Mouse (Mus musculus): Measurements from ENCODE around the gene Slc25a17. TPM values are rescaled to one million over a fixed set of nuclear protein-coding genes. Genes with fewer than 3 reads are reported as not detected.

Gene Slc25a17
- not detected in 2 replicates for polyA plus RNA-seq (2012; ENCODE audit: insufficient read depth, insufficient read length, low replicate concordance, missing spikeins)

GRCm38 (mm10) chr15:81360345-81361021 lies at the start of gene Slc25a17:
Gene Slc25a17 (minus strand): TSS chr15:81360812.
- WGBS, result under 1% methylated on average over 30 of the region's 30 CpGs
- TF ChIP-seq CTCF (IDR thresholded peaks at IDR 0.05; ENCODE audit: insufficient read depth, low read depth, low read length), result no peak
- TF ChIP-seq POLR2A (IDR thresholded peaks at IDR 0.05; ENCODE audit: insufficient read depth, low read depth, low read length), result peak; percentile 51; the same call in 1 of the 2 replicates
- Histone ChIP-seq H3K27ac (ENCODE audit: insufficient read depth, low read depth, low read length) (0 out of 2 replicates have a peak within 1 kb of the TSS, but pooled peaks have one; percentile 17), H3K4me1 (ENCODE audit: control insufficient read depth, insufficient read depth, low read length) (no peaks in the 10 kb centered on the region), H3K4me3 (ENCODE audit: insufficient read depth, low read depth, low read length) (peak within 1 kb of the TSS; percentile 64)

- H3K4me3 ChIP-seq (ENCODE audit: insufficient read depth, low read depth, low read length), result no peak within 1 kb of the TSS
- H3K4me1 ChIP-seq (ENCODE audit: control insufficient read depth, insufficient read depth, low read length), result no peaks in the 10 kb centered on the region
- no peak within 1 kb of the TSS for H3K27ac ChIP-seq (ENCODE audit: insufficient read depth, low read depth, low read length)
- TF ChIP-seq CTCF (IDR thresholded peaks at IDR 0.05; ENCODE audit: insufficient read depth, low read depth, low read length) (no peak), POLR2A (IDR thresholded peaks at IDR 0.05; ENCODE audit: insufficient read depth, low read depth, low read length) (no peak)
- 100% methylated on average over 1 of the region's 1 CpGs for WGBS
Observed at GRCm38 (mm10) chr15:81408199-81408598, 47.6 kb upstream of the Slc25a17 start, which contains the start of gene Dnajb7. Gene Dnajb7 (minus strand): TSS chr15:81408299.

- WGBS, result 76% methylated on average over 3 of the region's 3 CpGs
Observed at GRCm38 (mm10) chr15:81405008-81405407, 44.4 kb upstream of the Slc25a17 start.

GRCm38 (mm10) chr15:81399638-81400315 lies 39.2 kb upstream of the Slc25a17 start, which contains the start of the genes St13 and Xpnpep3:
Gene St13 (minus strand): TSS chr15:81400077.
Gene Xpnpep3 (plus strand): TSS chr15:81400138.
- 0% methylated on average over 50 of the region's 50 CpGs for WGBS
- H3K4me3 ChIP-seq (ENCODE audit: insufficient read depth, low read depth, low read length), result peak within 1 kb of the TSS; percentile 96
- peak within 1 kb of the TSS; percentile 96 for H3K27ac ChIP-seq (ENCODE audit: insufficient read depth, low read depth, low read length)
- no peak for TF ChIP-seq CTCF (IDR thresholded peaks at IDR 0.05; ENCODE audit: insufficient read depth, low read depth, low read length)
- TF ChIP-seq POLR2A (IDR thresholded peaks at IDR 0.05; ENCODE audit: insufficient read depth, low read depth, low read length), result peak; percentile 33; the same call in 1 of the 2 replicates
- no peaks in the 10 kb centered on the region for H3K4me1 ChIP-seq (ENCODE audit: control insufficient read depth, insufficient read depth, low read length)

More at GRCm38 (mm10) chr15:81405008-81405407, 44.4 kb upstream of the Slc25a17 start:
- TF ChIP-seq CTCF (IDR thresholded peaks at IDR 0.05; ENCODE audit: insufficient read depth, low read depth, low read length) (no peak), POLR2A (IDR thresholded peaks at IDR 0.05; ENCODE audit: insufficient read depth, low read depth, low read length) (no peak)
- Histone ChIP-seq H3K27ac (ENCODE audit: insufficient read depth, low read depth, low read length) (no peak overlapping the region), H3K4me3 (ENCODE audit: insufficient read depth, low read depth, low read length) (no peak overlapping the region), H3K4me1 (ENCODE audit: control insufficient read depth, insufficient read depth, low read length) (no peaks in the 10 kb centered on the region)

GRCm38 (mm10) chr15:81399297-81399637 lies 38.7 kb upstream of the Slc25a17 start:
- no peak for TF ChIP-seq POLR2A (IDR thresholded peaks at IDR 0.05; ENCODE audit: insufficient read depth, low read depth, low read length)
- no peak for TF ChIP-seq CTCF (IDR thresholded peaks at IDR 0.05; ENCODE audit: insufficient read depth, low read depth, low read length)
- H3K4me1 ChIP-seq (ENCODE audit: control insufficient read depth, insufficient read depth, low read length), result peaks cover under 1% of the 10 kb centered on the region; the same call in 1 of the 2 replicates
- peak overlapping the region; percentile 96 for H3K4me3 ChIP-seq (ENCODE audit: insufficient read depth, low read depth, low read length)
- H3K27ac ChIP-seq (ENCODE audit: insufficient read depth, low read depth, low read length), result peak overlapping the region; percentile 96
- WGBS, result under 1% methylated on average over 21 of the region's 21 CpGs

- TF ChIP-seq CTCF (IDR thresholded peaks at IDR 0.05; ENCODE audit: insufficient read depth, low read depth, low read length) (no peak), POLR2A (IDR thresholded peaks at IDR 0.05; ENCODE audit: insufficient read depth, low read depth, low read length) (no peak)
- no peak overlapping the region for H3K27ac ChIP-seq (ENCODE audit: insufficient read depth, low read depth, low read length)
- peaks cover 2% of the 10 kb centered on the region; the same call in 1 of the 2 replicates for H3K4me1 ChIP-seq (ENCODE audit: control insufficient read depth, insufficient read depth, low read length)
- no peak overlapping the region for H3K4me3 ChIP-seq (ENCODE audit: insufficient read depth, low read depth, low read length)
Observed at GRCm38 (mm10) chr15:81398189-81398588, 37.6 kb upstream of the Slc25a17 start.

GRCm38 (mm10) chr15:81394211-81394915 lies 33.8 kb upstream of the Slc25a17 start:
- Histone ChIP-seq H3K4me1 (ENCODE audit: control insufficient read depth, insufficient read depth, low read length) (peaks cover 10% of the 10 kb centered on the region; the same call in 1 of the 2 replicates), H3K27ac (ENCODE audit: insufficient read depth, low read depth, low read length) (no peak overlapping the region), H3K4me3 (ENCODE audit: insufficient read depth, low read depth, low read length) (no peak overlapping the region)
- no peak for TF ChIP-seq CTCF (IDR thresholded peaks at IDR 0.05; ENCODE audit: insufficient read depth, low read depth, low read length)
- TF ChIP-seq POLR2A (IDR thresholded peaks at IDR 0.05; ENCODE audit: insufficient read depth, low read depth, low read length), result no peak
- WGBS, result 64% methylated on average over 8 of the region's 8 CpGs

GRCm38 (mm10) chr15:81392997-81393396 lies 32.4 kb upstream of the Slc25a17 start:
- no peak overlapping the region for H3K27ac ChIP-seq (ENCODE audit: insufficient read depth, low read depth, low read length)
- H3K4me3 ChIP-seq (ENCODE audit: insufficient read depth, low read depth, low read length), result no peak overlapping the region
- TF ChIP-seq POLR2A (IDR thresholded peaks at IDR 0.05; ENCODE audit: insufficient read depth, low read depth, low read length), result no peak
- TF ChIP-seq CTCF (IDR thresholded peaks at IDR 0.05; ENCODE audit: insufficient read depth, low read depth, low read length), result no peak
- H3K4me1 ChIP-seq (ENCODE audit: control insufficient read depth, insufficient read depth, low read length), result peaks cover 10% of the 10 kb centered on the region; the same call in 1 of the 2 replicates

Data from olfactory bulb, adult 2 months (tissue).